Mouse (Mus musculus) megakaryocyte-erythroid progenitor cell, adult 5-6 weeks (primary cell): ENCODE results near the gene Gm42906. TPM values are rescaled to one million over a fixed set of nuclear protein-coding genes. Genes with fewer than 3 reads are reported as not detected.

Source experiments
- ATAC-seq: replicated peaks from 2 replicates; pipeline ENCODE4 v1.8.0; 2016; ENCODE audit warnings: mild to moderate bottlenecking, inconsistent platforms; ENCODE audit not compliant: severe bottlenecking, poor library complexity, low FRiP score, low TSS enrichment
- total RNA-seq, 2 experiments: library from RNA; stranded (forward) in 1 of 2; stranded (reverse) in 1 of 2; fragments of 200-1000, 215-1000 nt in 1 of 2; fragments of >200 nt in 1 of 2; fragmentation: Nextera tagmentation in 1 of 2; gene quantifications; 2 replicates each; pipeline ENCODE4 v1.2.3; 2014 to 2017

Gm42906 gene
- total RNA-seq, 2 experiments from 2014 or later = not detected

- no peak for ATAC-seq
Observed at GRCm38 (mm10) chr5:151399918-151400556, 27.9 kb downstream of the Gm42906 start.

DNA sequence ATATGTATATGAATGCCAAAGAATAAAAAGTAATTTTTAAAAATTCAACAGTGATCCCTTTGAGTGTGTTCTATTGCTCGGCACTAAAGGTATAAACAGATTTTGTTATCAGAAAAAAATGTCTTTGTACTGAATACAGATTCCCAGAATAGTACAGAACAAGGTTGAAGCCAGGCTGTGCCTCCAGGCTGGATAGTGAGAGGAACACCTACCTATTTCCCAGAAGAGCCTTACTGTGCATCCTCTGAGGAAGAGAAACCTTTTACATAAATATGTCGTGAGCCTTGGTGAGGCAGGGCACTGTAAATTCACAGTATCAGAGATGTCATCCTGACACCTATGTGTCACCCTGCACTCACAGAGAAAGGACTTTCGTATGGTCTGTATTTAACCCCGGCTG lies 31.8 kb downstream of the Gm42906 start:
- no peak for ATAC-seq

- ATAC-seq = no peak
Observed at GRCm38 (mm10) chr5:151394690-151395089, 33.3 kb downstream of the Gm42906 start.

GRCm38 (mm10) chr5:151393821-151394662 lies 33.9 kb downstream of the Gm42906 start:
- no peak for ATAC-seq

DNA sequence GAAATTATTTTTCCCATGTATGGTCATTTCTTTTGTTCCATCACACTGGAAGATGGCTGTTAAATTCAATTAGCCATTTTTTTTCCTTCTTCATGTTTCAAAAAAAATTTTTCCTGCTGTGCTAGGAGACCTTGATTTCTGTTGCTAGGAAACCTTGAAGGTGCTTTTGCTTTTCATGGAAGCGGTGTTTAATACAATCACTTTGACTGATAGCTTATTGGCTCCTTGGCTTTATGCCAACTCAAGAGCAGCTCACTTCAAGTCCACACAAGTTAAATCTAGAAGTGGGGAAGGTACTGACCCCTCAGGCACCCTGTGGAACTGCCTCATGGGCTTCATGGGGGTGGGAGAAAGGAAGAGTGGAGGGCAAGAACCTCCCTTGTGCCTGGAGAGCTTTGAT lies 38.1 kb downstream of the Gm42906 start:
- ATAC-seq = no peak

DNA sequence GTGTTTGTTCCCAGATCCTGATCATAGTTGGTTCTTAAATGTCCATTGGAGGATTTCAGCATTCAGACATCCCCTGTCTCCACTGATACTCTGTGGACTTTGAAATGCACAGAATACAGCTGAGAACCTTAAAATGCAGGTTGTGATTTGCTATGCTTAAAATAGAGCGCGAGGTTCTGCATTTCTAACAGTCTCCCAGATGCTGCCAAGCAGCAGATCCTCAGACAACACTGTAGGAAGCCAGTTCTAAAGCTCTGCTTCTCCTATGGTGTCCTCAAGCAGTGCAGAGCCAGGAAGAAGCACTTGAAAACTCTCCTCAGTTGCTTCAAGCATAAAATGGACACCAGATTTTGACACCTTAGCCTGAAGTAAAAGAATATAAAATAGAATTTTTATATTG lies 48.1 kb downstream of the Gm42906 start:
- ATAC-seq = no peak

DNA sequence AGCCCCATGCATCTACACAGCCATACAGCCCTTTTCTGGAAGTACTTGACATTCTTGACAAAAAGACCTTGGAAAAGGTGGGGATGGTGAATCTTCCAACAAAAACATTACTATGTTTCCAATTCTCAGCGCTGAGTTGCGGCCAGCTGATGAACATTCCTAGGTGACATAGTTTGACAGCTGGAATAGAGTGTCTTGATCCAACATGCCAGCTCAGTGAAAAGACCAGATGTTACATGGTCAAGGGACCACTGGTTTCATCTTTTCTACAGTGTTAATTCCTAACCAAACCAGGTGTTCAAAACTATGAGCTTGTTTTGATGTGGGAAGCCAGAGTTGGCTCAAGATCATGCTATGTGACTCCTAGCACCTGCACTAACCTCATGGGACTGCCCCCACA lies 48.8 kb downstream of the Gm42906 start:
- no peak for ATAC-seq

DNA sequence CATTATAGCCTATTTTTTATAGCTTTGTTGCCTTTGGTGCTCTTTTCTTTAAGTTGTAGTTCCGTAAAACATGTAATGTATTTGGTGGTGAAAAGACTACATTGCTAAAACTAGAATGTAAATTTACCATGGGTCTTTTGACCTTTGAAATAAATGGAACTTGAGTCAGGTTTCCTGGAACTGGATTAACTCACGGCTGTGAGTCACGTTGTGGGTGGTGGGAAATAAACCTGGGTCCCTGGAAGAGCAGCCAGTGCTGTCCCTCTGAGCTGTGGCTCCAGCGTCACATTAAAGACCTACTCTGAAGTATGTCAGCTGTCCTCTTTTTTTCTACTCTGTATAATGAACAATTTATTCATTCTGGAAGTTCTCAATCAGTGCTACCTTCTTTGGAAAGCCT lies 51.0 kb downstream of the Gm42906 start:
- ATAC-seq = no peak

DNA sequence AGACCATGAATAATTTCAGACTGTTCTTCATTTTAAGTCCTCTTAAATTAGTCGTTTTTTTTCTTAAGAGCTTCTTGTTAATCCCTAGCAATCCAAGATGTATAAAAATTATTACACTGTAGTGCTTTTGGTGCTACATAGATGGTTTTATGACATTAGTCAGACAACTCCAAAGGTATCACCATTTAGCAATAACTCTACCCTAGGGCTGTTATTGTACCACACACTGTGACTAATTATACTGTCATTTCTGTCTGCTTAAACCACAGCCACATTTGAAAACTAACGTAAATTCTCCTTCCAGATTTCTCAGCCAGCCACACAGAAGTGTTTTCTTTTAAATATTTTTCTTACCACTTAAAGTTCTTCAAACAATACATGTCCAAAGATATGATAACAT lies 53.1 kb downstream of the Gm42906 start:
- ATAC-seq = no peak

- no peak for ATAC-seq
Observed at GRCm38 (mm10) chr5:151371130-151371529, 56.8 kb downstream of the Gm42906 start.

DNA sequence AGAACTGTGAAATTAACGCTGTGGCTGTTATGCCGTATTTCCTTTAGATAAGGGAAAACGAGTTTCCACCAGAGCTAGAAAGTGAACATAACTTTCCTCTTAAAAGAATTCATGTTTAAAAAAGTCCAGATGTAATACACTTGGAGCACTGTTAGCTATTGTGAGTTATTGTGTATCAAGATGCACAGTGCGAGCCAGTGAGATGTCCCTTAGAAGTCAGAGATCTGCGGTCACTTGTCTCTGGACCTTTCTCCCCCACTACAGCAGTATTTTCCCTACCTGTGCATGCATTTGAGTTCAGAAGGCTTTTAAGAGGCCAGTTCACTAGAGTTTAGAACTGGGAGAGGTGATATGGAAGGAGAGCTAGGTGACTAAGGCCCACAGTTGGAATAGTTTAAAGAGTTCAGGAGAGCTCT lies 58.6 kb downstream of the Gm42906 start:
- ATAC-seq = 0 out of 2 replicates have a peak, but pooled peaks have one; percentile 8

- ATAC-seq = peak; percentile 96
Observed at GRCm38 (mm10) chr5:151368395-151369190, 59.4 kb downstream of the Gm42906 start.

GRCm38 (mm10) chr5:151367881-151368394 lies 60.0 kb downstream of the Gm42906 start:
- ATAC-seq = peak; percentile 38

- no peak for ATAC-seq
Observed at GRCm38 (mm10) chr5:151367317-151367716, 60.6 kb downstream of the Gm42906 start.

- ATAC-seq = no peak
Observed at GRCm38 (mm10) chr5:151363343-151364000, 64.5 kb downstream of the Gm42906 start.

DNA sequence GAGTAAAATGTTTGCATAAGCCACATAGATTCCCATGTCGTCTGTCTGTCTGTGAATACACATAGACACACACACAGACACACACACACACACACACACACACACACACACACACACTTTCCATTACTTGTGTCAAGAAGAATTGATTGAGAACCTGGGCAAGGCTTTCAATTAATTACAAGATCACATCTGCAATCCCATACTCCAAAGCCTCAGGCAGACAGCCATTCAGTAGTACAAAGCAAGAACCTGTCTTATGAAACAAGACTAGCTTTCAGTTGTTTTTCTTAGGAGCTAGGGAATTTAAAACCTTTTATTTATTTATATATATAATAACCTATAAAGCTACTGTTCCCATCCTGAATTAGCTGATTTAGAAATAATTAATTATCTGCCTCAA lies 78.3 kb downstream of the Gm42906 start:
- ATAC-seq = no peak

- no peak for ATAC-seq
Observed at GRCm38 (mm10) chr5:151348418-151348817, 79.5 kb downstream of the Gm42906 start.

GRCm38 (mm10) chr5:151346626-151347025 lies 81.3 kb downstream of the Gm42906 start:
- no peak for ATAC-seq

DNA sequence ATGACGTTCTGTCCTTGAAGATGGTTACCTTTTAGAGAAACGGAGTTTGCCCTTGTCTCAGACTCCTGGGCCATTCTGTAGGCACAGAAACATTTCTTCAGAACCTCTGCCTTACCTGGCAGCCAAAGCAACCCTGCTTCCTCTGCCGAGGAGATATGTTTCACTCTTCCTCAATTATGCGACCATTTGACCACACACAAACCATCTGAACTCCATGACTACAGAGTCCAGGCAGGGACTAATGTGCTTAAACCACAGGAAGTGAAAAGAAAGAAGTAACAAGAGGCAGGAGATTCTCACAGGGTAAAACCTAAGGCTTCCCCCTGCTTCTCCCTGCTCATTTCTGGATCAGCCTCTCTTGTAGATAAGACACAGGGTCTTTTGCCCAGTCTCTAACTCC lies 83.2 kb downstream of the Gm42906 start:
- no peak for ATAC-seq
